Mouse (Mus musculus) hindbrain, postnatal 0 days (tissue): Measurements from ENCODE around the gene Olfr130. TPM values are rescaled to one million over a fixed set of nuclear protein-coding genes. Genes with fewer than 3 reads are reported as not detected.

Experiments used
- ATAC-seq: fragments of 200-750 bp; cut with Nextera tagmentation; 2 replicates; pipeline ENCODE4 v1.8.0; 2017; ENCODE audit warnings: mild to moderate bottlenecking, moderate TSS enrichment, moderate library complexity
- DNase-seq: peaks from one replicate; pipeline ENCODE4 v3.0.0-alpha.2; 2015; ENCODE audit warnings: low spot score
- H3K27ac ChIP-seq: fragments of 300-500 bp; sonication (generic); 2 replicates; pipeline ENCODE4 v1.5.1; 2014; ENCODE audit warnings: mild to moderate bottlenecking
- H3K27me3 ChIP-seq: fragments of 300-500 bp; sonication (generic); 2 replicates; pipeline ENCODE4 v1.6.1; 2014; ENCODE audit warnings: low read length, mixed read lengths; ENCODE audit not compliant: insufficient read depth
- H3K36me3 ChIP-seq: fragments of 300-500 bp; sonication (generic); 2 replicates; pipeline ENCODE4 v1.6.1; 2014; ENCODE audit warnings: low read length, mixed read lengths; ENCODE audit not compliant: insufficient read depth
- H3K4me1 ChIP-seq: fragments of 300-500 bp; sonication (generic); 2 replicates; pipeline ENCODE4 v1.6.1; 2014; ENCODE audit warnings: antibody characterized with exemption, low read length, mixed read lengths; ENCODE audit not compliant: insufficient read depth
- H3K4me2 ChIP-seq: fragments of 300-500 bp; sonication (generic); 2 replicates; pipeline ENCODE4 v1.6.1; 2014; ENCODE audit warnings: low read depth, mild to moderate bottlenecking, low read length, moderate library complexity, mixed read lengths
- H3K4me3 ChIP-seq: fragments of 300-500 bp; sonication (generic); 2 replicates; pipeline ENCODE4 v1.5.1; 2014; ENCODE audit warnings: low read length
- H3K9ac ChIP-seq: fragments of 300-500 bp; sonication (generic); replicated peaks from 2 replicates; pipeline ENCODE4 v1.6.1; 2014; ENCODE audit warnings: mild to moderate bottlenecking, low read length, moderate library complexity, mixed read lengths
- H3K9me3 ChIP-seq: fragments of 300-500 bp; sonication (generic); 2 replicates; pipeline ENCODE4 v1.6.1; 2016; ENCODE audit warnings: low read length, mixed read lengths
- CTCF ChIP-seq: IDR thresholded peaks from 2 replicates; pipeline ENCODE4 v1.5.1; 2016; ENCODE audit warnings: antibody characterized with exemption, control low read depth, low read depth
- WGBS: fragments of 180-500 bp; shearing (Covaris S2); extraction: QIAGEN DNeasy Blood & Tissue Kit; methylation state at CpG from one replicate; pipeline ENCODE4 v1.1.7; 2014; 5-methylcytosine and 5-hydroxymethylcytosine counted together
- polyA plus RNA-seq: library from polyadenylated mRNA; unstranded; fragments of >200 nt; fragmentation: Nextera tagmentation; extraction: Ambion mirVana; gene quantifications from 2 replicates; pipeline ENCODE4 v1.2.1, GENCODE M21; 2015
- total RNA-seq: library from RNA; depleted of rRNA; stranded (reverse); fragments of >200 nt; gene quantifications from 2 replicates; pipeline ENCODE4 v1.2.3, GENCODE M21; 2014; rRNA removed

Gene Olfr130
- total RNA-seq (not detected in 2 replicates), polyA plus RNA-seq (not detected in 2 replicates)

DNA sequence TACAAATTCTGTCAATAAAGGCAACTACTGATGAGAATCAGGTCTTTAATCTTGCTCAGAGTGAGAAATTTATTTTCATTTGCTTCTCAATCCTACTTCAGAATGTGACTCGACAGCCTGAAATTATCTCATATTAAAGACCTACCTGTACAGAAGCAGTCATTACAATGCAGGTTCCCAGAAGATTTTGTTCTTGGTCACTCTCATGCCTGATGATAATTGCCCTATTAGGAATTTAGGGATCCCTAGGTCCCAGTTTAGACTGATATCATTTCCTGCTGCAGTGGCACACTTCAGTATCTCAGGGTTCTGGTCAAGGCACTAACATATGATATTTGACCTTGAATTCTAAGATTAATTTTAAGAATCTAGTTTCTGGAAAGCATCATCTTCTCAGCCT lies at the start of gene Olfr130:
Gene Olfr130 (plus strand): TSS at position 301 of the 400 bp plus-strand sequence.
- Histone ChIP-seq H3K27ac (no peak within 1 kb of the TSS), H3K9me3 (no peaks in the 10 kb centered on the region), H3K4me2 (no peak within 1 kb of the TSS), H3K36me3 (no peaks in the 10 kb centered on the region), H3K27me3 (no peaks in the 10 kb centered on the region), H3K9ac (no peak within 1 kb of the TSS), H3K4me3 (no peak within 1 kb of the TSS), H3K4me1 (no peaks in the 10 kb centered on the region)
- DNase-seq (no peak), ATAC-seq (no peak)
- WGBS, result 93% methylated on average over 1 of the region's 1 CpGs
- TF ChIP-seq CTCF, result no peak

DNA sequence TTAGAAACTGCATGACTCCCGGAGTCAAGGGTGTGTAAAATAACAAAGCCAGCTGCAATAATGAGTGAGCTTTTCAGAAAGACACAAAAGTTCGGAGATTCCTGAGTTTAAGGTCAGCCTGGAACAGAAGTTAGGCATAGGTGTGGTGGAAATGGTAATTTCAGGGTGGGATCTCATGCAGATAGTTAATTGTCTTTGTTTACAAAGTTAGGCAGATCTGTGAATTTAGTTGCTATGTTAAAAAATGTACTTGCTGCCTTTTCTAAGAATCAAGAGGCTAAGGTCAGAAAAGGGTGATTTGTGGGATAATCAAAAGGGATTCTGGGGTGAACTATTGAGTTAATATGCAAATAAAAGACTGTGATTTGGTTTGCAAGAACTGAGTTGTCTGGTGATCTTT lies 47.4 kb upstream of the Olfr130 start:
- TF ChIP-seq CTCF, result no peak
- Histone ChIP-seq H3K4me1 (no peaks in the 10 kb centered on the region), H3K27ac (no peak overlapping the region), H3K9me3 (0 out of 2 replicates have a peak, but pooled peaks cover under 1% of the 10 kb centered on the region), H3K36me3 (no peaks in the 10 kb centered on the region), H3K4me2 (no peak overlapping the region), H3K4me3 (no peak overlapping the region), H3K27me3 (no peaks in the 10 kb centered on the region), H3K9ac (no peak overlapping the region)
- WGBS, result 77% methylated on average over 2 of the region's 2 CpGs
- DNase-seq, result no peak
- no peak for ATAC-seq

DNA sequence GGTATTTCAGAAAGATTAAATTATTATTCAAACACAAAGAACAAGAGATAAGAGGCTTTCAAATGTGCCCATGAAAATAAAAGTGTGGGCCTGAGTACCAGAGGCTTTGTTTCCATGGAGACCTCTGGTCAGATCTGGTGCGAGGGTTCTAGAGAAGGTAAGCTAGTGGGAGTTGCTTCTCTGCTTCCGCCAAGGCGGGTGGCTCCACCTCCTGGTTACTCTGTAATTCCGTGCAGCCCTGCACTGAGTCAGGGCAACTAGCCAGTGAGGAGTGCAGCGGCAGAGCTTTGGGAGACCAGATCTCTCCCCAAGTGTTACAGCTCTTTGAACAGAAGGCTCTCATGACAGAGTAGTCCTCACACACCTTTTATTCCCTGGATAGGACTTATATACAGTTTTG lies 37.4 kb upstream of the Olfr130 start:
- H3K9me3 ChIP-seq, result no peaks in the 10 kb centered on the region
- TF ChIP-seq CTCF, result no peak
- H3K9ac ChIP-seq, result no peak overlapping the region
- DNase-seq (peak; percentile 1), ATAC-seq (no peak)
- H3K4me1 ChIP-seq, result no peaks in the 10 kb centered on the region
- 32% methylated on average over 5 of the region's 5 CpGs for WGBS
- H3K27ac ChIP-seq, result no peak overlapping the region
- no peak overlapping the region for H3K4me2 ChIP-seq
- H3K36me3 ChIP-seq, result no peaks in the 10 kb centered on the region
- H3K27me3 ChIP-seq, result no peaks in the 10 kb centered on the region
- no peak overlapping the region for H3K4me3 ChIP-seq

DNA sequence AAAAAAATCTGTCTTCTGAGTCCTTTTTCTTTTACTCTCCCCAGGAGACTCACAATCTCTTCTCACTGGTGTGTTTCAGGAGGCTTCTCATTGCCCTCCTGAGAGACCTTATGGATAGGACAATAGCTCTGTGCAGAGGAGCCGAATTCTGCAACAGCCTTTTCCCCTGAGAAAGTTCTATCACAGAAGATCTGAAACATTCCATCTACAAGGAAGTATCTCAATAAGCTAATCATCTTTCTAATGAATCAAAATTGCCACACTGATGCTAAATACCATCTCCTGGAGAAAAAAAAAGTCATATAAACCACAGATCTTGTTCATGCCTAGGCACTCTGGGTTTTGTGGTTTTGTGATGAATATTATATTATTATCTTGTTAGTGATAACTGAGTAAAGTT lies 3.7 kb upstream of the Olfr130 start, which contains the start of gene Olfr129:
Gene Olfr129 (minus strand): TSS at position 101 of the 400 bp plus-strand sequence.
- ATAC-seq (no peak), DNase-seq (no peak)
- H3K9ac ChIP-seq, result no peak within 1 kb of the TSS
- no peaks in the 10 kb centered on the region for H3K9me3 ChIP-seq
- no peak within 1 kb of the TSS for H3K27ac ChIP-seq
- H3K4me1 ChIP-seq, result no peaks in the 10 kb centered on the region
- H3K4me3 ChIP-seq, result no peak within 1 kb of the TSS
- TF ChIP-seq CTCF, result no peak
- H3K27me3 ChIP-seq, result no peaks in the 10 kb centered on the region
- WGBS, result 64% methylated on average over 1 of the region's 1 CpGs
- H3K36me3 ChIP-seq, result no peaks in the 10 kb centered on the region
- no peak within 1 kb of the TSS for H3K4me2 ChIP-seq

DNA sequence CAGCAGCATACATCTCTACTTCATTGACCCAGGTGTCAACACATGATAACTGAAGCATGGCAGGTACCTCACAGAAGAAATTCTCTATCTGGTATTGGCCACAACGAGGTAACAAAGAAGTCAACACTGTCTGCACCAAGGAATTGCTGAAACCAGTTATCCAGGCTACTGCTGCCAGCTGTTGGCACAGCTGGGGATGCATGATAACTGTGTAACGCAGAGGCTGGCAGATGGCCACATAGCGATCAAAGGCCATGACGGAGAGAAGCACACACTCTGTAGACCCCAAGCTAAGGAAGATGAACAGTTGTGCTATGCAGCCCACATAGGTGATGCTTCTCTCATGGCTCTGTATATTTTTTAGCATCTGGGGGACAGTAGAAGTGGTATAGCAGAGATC lies 18.6 kb downstream of the Olfr130 start:
- TF ChIP-seq CTCF, result no peak
- Histone ChIP-seq H3K27me3 (no peaks in the 10 kb centered on the region), H3K4me3 (no peak overlapping the region), H3K9me3 (no peaks in the 10 kb centered on the region), H3K9ac (no peak overlapping the region), H3K4me1 (no peaks in the 10 kb centered on the region), H3K27ac (no peak overlapping the region), H3K4me2 (no peak overlapping the region), H3K36me3 (no peaks in the 10 kb centered on the region)
- ATAC-seq (no peak), DNase-seq (no peak)
- 86% methylated on average over 4 of the region's 4 CpGs for WGBS

DNA sequence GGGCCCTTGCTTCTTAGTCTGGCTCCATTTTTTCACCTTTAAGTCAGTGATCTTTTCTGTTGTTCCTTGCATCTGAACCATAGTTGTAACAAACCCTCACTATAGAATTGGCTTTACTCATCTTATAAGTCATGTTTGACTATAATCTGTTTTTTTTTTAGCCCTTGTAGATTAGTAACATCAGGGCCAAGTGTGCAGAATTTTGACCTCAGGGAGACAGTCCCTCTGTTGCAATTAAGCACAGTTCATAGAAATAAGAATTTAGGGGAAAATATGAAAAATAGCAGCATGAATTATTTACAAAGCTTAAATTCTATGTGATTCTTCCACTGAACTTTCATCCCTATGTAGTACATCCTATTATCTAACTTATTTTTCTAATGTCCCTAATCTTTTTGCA lies 24.9 kb downstream of the Olfr130 start, which contains the start of gene Olfr131:
Gene Olfr131 (minus strand): TSS at position 101 of the 400 bp plus-strand sequence.
- no peak within 1 kb of the TSS for H3K9ac ChIP-seq

More for the DNA sequence above, 24.9 kb downstream of the Olfr130 start, which contains the start of gene Olfr131:
- no peaks in the 10 kb centered on the region for H3K4me1 ChIP-seq
- no peaks in the 10 kb centered on the region for H3K27me3 ChIP-seq
- H3K9me3 ChIP-seq, result no peaks in the 10 kb centered on the region
- H3K27ac ChIP-seq, result no peak within 1 kb of the TSS
- TF ChIP-seq CTCF, result no peak
- DNase-seq (no peak), ATAC-seq (no peak)
- no peak within 1 kb of the TSS for H3K4me3 ChIP-seq
- no peaks in the 10 kb centered on the region for H3K36me3 ChIP-seq
- no peak within 1 kb of the TSS for H3K4me2 ChIP-seq

Other genes with a start within 250 kb of the Olfr130 start
- gene Olfr125, start 231.0 kb upstream of the Olfr130 start, total RNA-seq, result 0.26 TPM in 1 of 2 replicates, not detected in the other
- not detected in 2 replicates for gene Olfr125, start 231.0 kb upstream of the Olfr130 start, polyA plus RNA-seq
- gene Olfr126, start 216.4 kb upstream of the Olfr130 start, total RNA-seq, result not detected in 2 replicates
- not detected in 2 replicates for gene Olfr126, start 216.4 kb upstream of the Olfr130 start, polyA plus RNA-seq
- not detected in 2 replicates for gene Olfr127, start 163.5 kb upstream of the Olfr130 start, total RNA-seq
- gene Olfr127, start 163.5 kb upstream of the Olfr130 start, polyA plus RNA-seq, result not detected in 2 replicates
- not detected in 2 replicates for gene Olfr128, start 143.4 kb upstream of the Olfr130 start, total RNA-seq
- not detected in 2 replicates for gene Olfr128, start 143.4 kb upstream of the Olfr130 start, polyA plus RNA-seq
- not detected in 2 replicates for gene Olfr761, start 110.8 kb upstream of the Olfr130 start, total RNA-seq
- not detected in 2 replicates for gene Olfr761, start 110.8 kb upstream of the Olfr130 start, polyA plus RNA-seq
- not detected in 2 replicates for gene Olfr129, start 3.8 kb upstream of the Olfr130 start, total RNA-seq
- gene Olfr129, start 3.8 kb upstream of the Olfr130 start, polyA plus RNA-seq, result not detected in 2 replicates
- gene Olfr131, start 24.8 kb downstream of the Olfr130 start, total RNA-seq, result not detected in 2 replicates
- gene Olfr131, start 24.8 kb downstream of the Olfr130 start, polyA plus RNA-seq, result not detected in 2 replicates
- not detected in 2 replicates for gene Olfr132, start 70.6 kb downstream of the Olfr130 start, total RNA-seq
- gene Olfr132, start 70.6 kb downstream of the Olfr130 start, polyA plus RNA-seq, result not detected in 2 replicates
- not detected in 2 replicates for gene Olfr133, start 81.4 kb downstream of the Olfr130 start, total RNA-seq
- gene Olfr133, start 81.4 kb downstream of the Olfr130 start, polyA plus RNA-seq, result not detected in 2 replicates
- not detected in 2 replicates for gene Olfr134, start 107.5 kb downstream of the Olfr130 start, total RNA-seq
- gene Olfr134, start 107.5 kb downstream of the Olfr130 start, polyA plus RNA-seq, result not detected in 2 replicates
- gene Olfr135, start 140.4 kb downstream of the Olfr130 start, total RNA-seq, result not detected in 2 replicates
- gene Olfr135, start 140.4 kb downstream of the Olfr130 start, polyA plus RNA-seq, result not detected in 2 replicates
- gene Olfr138, start 197.1 kb downstream of the Olfr130 start, total RNA-seq, result not detected in 2 replicates
- not detected in 2 replicates for gene Olfr138, start 197.1 kb downstream of the Olfr130 start, polyA plus RNA-seq
- not detected in 2 replicates for gene Olfr137, start 243.6 kb downstream of the Olfr130 start, total RNA-seq
- not detected in 2 replicates for gene Olfr137, start 243.6 kb downstream of the Olfr130 start, polyA plus RNA-seq